Mouse (Mus musculus): Measurements from ENCODE around the gene Snrnp25. TPM values are rescaled to one million over a fixed set of nuclear protein-coding genes. Genes with fewer than 3 reads are reported as not detected.

The Snrnp25 gene
- polyA plus RNA-seq, 1 experiment from 2014 or later, result 51.8 TPM

GRCm38 (mm10) chr11:32227555-32227954, 22.3 kb downstream of the Snrnp25 start:
- peaks cover 13% of the 10 kb centered on the region for H3K27me3 ChIP-seq

DNA sequence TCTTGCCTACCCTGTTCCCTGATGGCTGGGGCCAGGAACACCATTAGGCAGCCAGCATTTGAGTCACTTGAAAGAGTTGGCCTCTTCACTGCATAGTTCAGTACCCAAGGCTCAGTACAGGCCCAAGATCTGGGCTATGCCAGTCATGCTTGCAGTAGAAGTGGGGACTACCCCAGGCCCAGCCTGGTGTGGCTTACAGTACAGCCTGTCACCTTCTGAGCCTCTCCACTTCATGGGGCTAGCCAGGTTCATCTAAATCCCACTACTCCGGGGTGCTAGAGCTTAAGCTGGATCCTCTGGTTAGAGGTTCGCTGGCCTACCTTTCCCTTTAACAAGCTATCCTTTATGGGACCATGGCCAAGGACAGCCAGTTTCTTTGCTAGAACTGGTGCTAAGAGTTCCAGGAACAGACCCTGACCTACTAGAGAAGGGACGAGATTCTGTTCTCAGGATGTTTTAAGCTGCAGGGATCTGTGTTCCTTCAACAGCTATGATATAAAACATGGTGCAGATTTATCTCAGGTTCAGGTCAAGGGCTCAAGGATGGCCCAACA, 23.2 kb downstream of the Snrnp25 start:
- H3K9me3 ChIP-seq, result no peaks in the 10 kb centered on the region
- 87% methylated on average over 3 of the region's 3 CpGs for WGBS
- no peak overlapping the region for H3K4me2 ChIP-seq (replicated peaks)
- H3K27ac ChIP-seq (replicated peaks), result no peak overlapping the region
- H3K27me3 ChIP-seq, result peaks cover 5% of the 10 kb centered on the region; the same call in 1 of the 2 replicates
- no peak for ATAC-seq (replicated peaks)
- H3K36me3 ChIP-seq, result peaks cover 15% of the 10 kb centered on the region
- H3K4me3 ChIP-seq, result no peak overlapping the region
- H3K9ac ChIP-seq (replicated peaks), result no peak overlapping the region
- peaks cover 37% of the 10 kb centered on the region for H3K4me1 ChIP-seq

More at GRCm38 (mm10) chr11:32227555-32227954, 22.3 kb downstream of the Snrnp25 start:
- Histone ChIP-seq H3K9ac (replicated peaks) (no peak overlapping the region), H3K36me3 (peaks cover 13% of the 10 kb centered on the region), H3K27ac (replicated peaks) (no peak overlapping the region), H3K4me2 (replicated peaks) (no peak overlapping the region), H3K4me3 (no peak overlapping the region), H3K4me1 (peaks cover 40% of the 10 kb centered on the region), H3K9me3 (no peaks in the 10 kb centered on the region)
- WGBS, result 85% methylated on average over 9 of the region's 9 CpGs
- no peak for ATAC-seq (replicated peaks)

GRCm38 (mm10) chr11:32230220-32230619, 25.0 kb downstream of the Snrnp25 start:
- no peaks in the 10 kb centered on the region for H3K9me3 ChIP-seq
- H3K9ac ChIP-seq (replicated peaks), result no peak overlapping the region
- peaks cover 24% of the 10 kb centered on the region for H3K36me3 ChIP-seq
- peaks cover 45% of the 10 kb centered on the region for H3K4me1 ChIP-seq
- no peaks in the 10 kb centered on the region for H3K27me3 ChIP-seq
- no peak overlapping the region for H3K4me2 ChIP-seq (replicated peaks)
- no peak for ATAC-seq (replicated peaks)
- H3K4me3 ChIP-seq, result no peak overlapping the region
- 74% methylated on average over 4 of the region's 4 CpGs for WGBS
- no peak overlapping the region for H3K27ac ChIP-seq (replicated peaks)

- no peak overlapping the region for H3K4me2 ChIP-seq (replicated peaks)
- H3K27me3 ChIP-seq, result no peaks in the 10 kb centered on the region
- no peak overlapping the region for H3K9ac ChIP-seq (replicated peaks)
- peaks cover 45% of the 10 kb centered on the region for H3K4me1 ChIP-seq
- no peak for ATAC-seq (replicated peaks)
- H3K36me3 ChIP-seq, result peaks cover 24% of the 10 kb centered on the region
- no peak overlapping the region for H3K4me3 ChIP-seq
- H3K27ac ChIP-seq (replicated peaks), result no peak overlapping the region
- 93% methylated on average over 2 of the region's 2 CpGs for WGBS
- no peaks in the 10 kb centered on the region for H3K9me3 ChIP-seq
Measured at GRCm38 (mm10) chr11:32231125-32231524, 25.9 kb downstream of the Snrnp25 start.

GRCm38 (mm10) chr11:32232848-32233247, 27.6 kb downstream of the Snrnp25 start:
- 81% methylated on average over 10 of the region's 10 CpGs for WGBS
- peaks cover 24% of the 10 kb centered on the region for H3K36me3 ChIP-seq
- no peak overlapping the region for H3K4me2 ChIP-seq (replicated peaks)
- no peak overlapping the region for H3K9ac ChIP-seq (replicated peaks)
- H3K4me1 ChIP-seq, result peaks cover 47% of the 10 kb centered on the region
- H3K27ac ChIP-seq (replicated peaks), result no peak overlapping the region
- ATAC-seq (replicated peaks), result no peak
- H3K27me3 ChIP-seq, result no peaks in the 10 kb centered on the region
- H3K4me3 ChIP-seq, result no peak overlapping the region
- no peaks in the 10 kb centered on the region for H3K9me3 ChIP-seq

- H3K36me3 ChIP-seq, result peaks cover 24% of the 10 kb centered on the region
- no peak overlapping the region for H3K9ac ChIP-seq (replicated peaks)
- 77% methylated on average over 3 of the region's 3 CpGs for whole genome bisulfite sequencing
- no peak overlapping the region for H3K4me3 ChIP-seq
- no peaks in the 10 kb centered on the region for H3K9me3 ChIP-seq
- H3K4me2 ChIP-seq (replicated peaks), result no peak overlapping the region
- peak overlapping the region; percentile 85; the same call in 1 of the 2 replicates for H3K27ac ChIP-seq (replicated peaks)
- H3K27me3 ChIP-seq, result no peaks in the 10 kb centered on the region
- peaks cover 53% of the 10 kb centered on the region for H3K4me1 ChIP-seq
- no peak for ATAC-seq (replicated peaks)
Measured at GRCm38 (mm10) chr11:32233895-32234294, 28.7 kb downstream of the Snrnp25 start.

DNA sequence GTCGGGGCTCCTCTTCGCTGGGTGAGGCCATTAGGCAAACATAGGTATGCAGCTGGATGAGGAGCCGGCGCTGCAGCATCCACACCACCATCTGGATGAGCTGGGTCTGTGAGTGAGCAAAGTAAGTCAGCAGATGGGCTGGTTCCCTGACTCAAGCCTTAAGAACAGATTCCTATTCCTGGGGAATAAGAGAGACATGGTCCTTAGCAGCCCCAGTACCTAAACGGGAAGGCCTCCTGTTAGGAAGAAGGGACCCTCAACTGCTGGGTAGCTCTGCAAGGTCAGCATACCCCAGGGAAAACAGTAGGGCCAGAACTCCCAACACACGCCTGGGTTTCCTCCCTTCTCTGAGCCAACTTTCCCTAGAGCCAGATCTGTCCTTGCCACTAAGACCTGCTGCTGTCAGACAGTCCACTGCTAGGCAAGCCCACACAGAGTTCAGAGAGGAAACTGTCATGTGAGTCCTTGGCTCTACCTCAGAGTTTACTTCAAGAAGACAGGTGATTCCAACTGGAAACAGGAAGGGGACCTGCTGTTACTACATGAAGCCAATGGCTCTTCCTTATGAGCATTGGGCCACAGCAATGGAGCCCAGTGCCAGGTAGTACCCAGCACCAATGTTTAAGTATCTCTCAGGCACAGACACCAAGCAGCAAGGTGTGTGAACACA, 29.7 kb downstream of the Snrnp25 start:
- Histone ChIP-seq H3K27ac (replicated peaks) (peak overlapping the region; percentile 85), H3K4me3 (no peak overlapping the region), H3K4me2 (replicated peaks) (no peak overlapping the region), H3K9ac (replicated peaks) (no peak overlapping the region), H3K36me3 (peaks cover 27% of the 10 kb centered on the region), H3K4me1 (peaks cover 53% of the 10 kb centered on the region), H3K27me3 (no peaks in the 10 kb centered on the region), H3K9me3 (no peaks in the 10 kb centered on the region)
- 0 out of 2 replicates have a peak, but pooled peaks have one; percentile 9 for ATAC-seq (replicated peaks)
- 84% methylated on average over 6 of the region's 6 CpGs for WGBS

DNA sequence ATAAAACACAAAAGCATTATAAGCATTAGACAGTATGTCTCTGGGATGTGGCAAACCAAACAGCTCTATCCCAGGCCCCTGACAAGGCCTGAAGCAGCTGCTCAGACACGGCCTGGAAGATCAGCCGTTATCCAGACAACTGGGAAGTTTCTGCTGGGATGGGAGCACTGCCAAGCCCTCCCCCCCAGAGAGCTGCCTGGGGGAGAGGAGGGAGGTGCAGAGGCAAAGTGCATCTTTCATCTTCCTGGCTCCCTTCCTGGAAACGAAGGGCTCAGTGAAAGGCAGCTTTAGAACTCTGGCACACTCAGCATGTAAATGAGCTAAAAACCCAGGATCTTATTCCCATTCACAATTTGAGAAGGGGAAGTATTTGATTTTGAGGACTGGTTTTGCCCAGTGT, 30.4 kb downstream of the Snrnp25 start:
- peak; percentile 73 for ATAC-seq (replicated peaks)
- H3K27ac ChIP-seq (replicated peaks), result peak overlapping the region; percentile 85
- H3K4me1 ChIP-seq, result peaks cover 53% of the 10 kb centered on the region
- H3K9me3 ChIP-seq, result no peaks in the 10 kb centered on the region
- 0 out of 2 replicates have a peak overlapping the region, but pooled peaks have one; percentile 1 for H3K9ac ChIP-seq (replicated peaks)
- H3K4me2 ChIP-seq (replicated peaks), result no peak overlapping the region
- no peak overlapping the region for H3K4me3 ChIP-seq
- H3K36me3 ChIP-seq, result peaks cover 31% of the 10 kb centered on the region
- no peaks in the 10 kb centered on the region for H3K27me3 ChIP-seq
- 13% methylated on average over 3 of the region's 3 CpGs for WGBS

- WGBS, result 23% methylated on average over 2 of the region's 2 CpGs
- Histone ChIP-seq H3K9me3 (no peaks in the 10 kb centered on the region), H3K4me3 (no peak overlapping the region), H3K36me3 (peaks cover 32% of the 10 kb centered on the region), H3K9ac (replicated peaks) (no peak overlapping the region), H3K27ac (replicated peaks) (peak overlapping the region; percentile 85), H3K4me2 (replicated peaks) (no peak overlapping the region), H3K27me3 (no peaks in the 10 kb centered on the region), H3K4me1 (peaks cover 53% of the 10 kb centered on the region)
- ATAC-seq (replicated peaks), result peak; percentile 41
Measured at GRCm38 (mm10) chr11:32236132-32236531, 30.9 kb downstream of the Snrnp25 start.

DNA sequence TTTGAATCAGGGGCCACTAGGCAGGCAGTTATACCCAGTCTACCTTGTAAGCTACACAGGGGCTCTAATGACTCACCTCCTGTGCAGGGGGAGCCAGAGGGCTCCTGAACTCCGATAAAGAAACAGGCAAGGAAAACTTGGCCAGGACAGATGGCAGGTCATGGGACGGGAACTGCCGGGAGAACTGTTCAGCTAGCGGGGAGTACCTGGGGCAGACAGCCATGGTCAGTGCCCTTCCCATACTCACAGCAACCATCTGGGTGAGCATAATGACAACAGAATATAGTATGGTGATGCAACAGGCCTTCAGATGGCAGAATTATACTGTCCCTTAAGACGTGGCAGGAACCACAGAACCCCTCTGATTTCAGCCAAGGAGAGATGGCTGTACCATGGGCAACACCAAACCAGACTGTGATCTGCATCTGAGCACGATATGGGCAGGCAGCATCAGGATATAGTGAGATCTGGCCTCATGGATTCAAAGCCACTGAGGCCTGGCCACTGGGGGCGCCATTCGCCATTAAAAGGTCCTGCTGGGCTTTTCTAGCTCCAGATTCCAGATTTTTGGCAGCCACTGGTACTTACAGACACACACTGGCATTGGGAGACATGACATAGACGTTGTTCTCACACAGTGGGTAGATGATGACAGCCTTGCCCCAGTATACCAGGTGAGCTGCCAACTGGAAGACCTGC, 31.6 kb downstream of the Snrnp25 start:
- H3K9me3 ChIP-seq, result no peaks in the 10 kb centered on the region
- H3K4me1 ChIP-seq, result peaks cover 53% of the 10 kb centered on the region
- ATAC-seq (replicated peaks), result no peak
- WGBS, result 45% methylated on average over 9 of the region's 9 CpGs
- H3K27me3 ChIP-seq, result no peaks in the 10 kb centered on the region
- no peak overlapping the region for H3K9ac ChIP-seq (replicated peaks)
- H3K36me3 ChIP-seq, result peaks cover 32% of the 10 kb centered on the region
- peak overlapping the region; percentile 85 for H3K27ac ChIP-seq (replicated peaks)
- H3K4me3 ChIP-seq, result no peak overlapping the region
- no peak overlapping the region for H3K4me2 ChIP-seq (replicated peaks)

DNA sequence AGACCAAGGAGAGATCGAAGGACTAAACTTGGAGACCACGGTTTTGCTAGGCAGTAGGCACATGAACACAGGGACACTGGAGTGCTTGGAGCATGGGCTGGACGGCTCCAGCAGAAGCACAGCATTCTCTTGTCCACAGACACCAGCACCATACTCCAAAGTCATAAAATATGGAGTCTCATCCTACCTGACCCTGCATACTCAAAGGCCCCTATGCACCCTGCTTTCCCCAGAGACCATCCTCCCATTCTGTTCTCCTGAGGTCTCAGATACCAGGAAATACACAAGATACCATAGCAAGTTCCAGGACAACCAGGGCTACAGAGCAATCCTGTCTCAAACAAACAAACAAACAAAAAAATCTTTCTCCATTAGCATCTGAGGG, 32.2 kb downstream of the Snrnp25 start:
- peaks cover 53% of the 10 kb centered on the region for H3K4me1 ChIP-seq
- H3K27ac ChIP-seq (replicated peaks), result no peak overlapping the region
- no peak overlapping the region for H3K9ac ChIP-seq (replicated peaks)
- no peaks in the 10 kb centered on the region for H3K27me3 ChIP-seq
- no peak overlapping the region for H3K4me2 ChIP-seq (replicated peaks)
- ATAC-seq (replicated peaks), result no peak
- H3K36me3 ChIP-seq, result peaks cover 26% of the 10 kb centered on the region
- whole genome bisulfite sequencing, result 90% methylated on average over 3 of the region's 3 CpGs
- no peaks in the 10 kb centered on the region for H3K9me3 ChIP-seq
- no peak overlapping the region for H3K4me3 ChIP-seq
